Mouse (Mus musculus) heart, embryonic 14.5 days (tissue): Measurements from ENCODE around the gene Luc7l2. TPM values are rescaled to one million over a fixed set of nuclear protein-coding genes. Genes with fewer than 3 reads are reported as not detected.
A peak's percentile ranks its signal among the peaks of the same experiment; 100 is the strongest.

Experiments used
- ATAC-seq: fragments of 200-750 bp; cut with Nextera tagmentation; 2 replicates; pipeline ENCODE4 v1.8.0; 2017; ENCODE audit warnings: low read depth, moderate TSS enrichment; ENCODE audit not compliant: insufficient number of reproducible peaks, insufficient read depth, low FRiP score
- H3K27ac ChIP-seq, 2 experiments: fragments of 200-500 bp in 1 of 2; fragments of 300-500 bp in 1 of 2; sonication (generic) in 1 of 2; replicated peaks in 1 of 2; 2 replicates each; pipeline ENCODE4 v1.5.1; 2012 to 2014; ENCODE audit warnings: low read depth in 2 of 2, low read length in 2 of 2, control low read depth in 1 of 2, mild to moderate bottlenecking in 1 of 2, mixed read lengths in 1 of 2; ENCODE audit not compliant: control insufficient read depth in 1 of 2, insufficient read depth in 1 of 2
- H3K27me3 ChIP-seq: fragments of 300-500 bp; sonication (generic); 2 replicates; pipeline ENCODE4 v1.6.1; 2014; ENCODE audit warnings: mild to moderate bottlenecking, low read length, control low read depth; ENCODE audit not compliant: control insufficient read depth, insufficient read depth
- H3K36me3 ChIP-seq: fragments of 300-500 bp; sonication (generic); 2 replicates; pipeline ENCODE4 v1.6.1; 2014; ENCODE audit warnings: mild to moderate bottlenecking, control low read depth, low read length, mixed read lengths; ENCODE audit not compliant: control insufficient read depth, insufficient read depth
- H3K4me1 ChIP-seq, 2 experiments: fragments of 200-500 bp in 1 of 2; fragments of 300-500 bp in 1 of 2; sonication (generic) in 1 of 2; 2 replicates each; pipeline ENCODE4 v1.6.1; 2012 to 2014; ENCODE audit warnings: low read length in 2 of 2, control low read depth in 1 of 2, mixed read lengths in 1 of 2; ENCODE audit not compliant: control insufficient read depth in 2 of 2, insufficient read depth in 2 of 2
- H3K4me2 ChIP-seq: fragments of 300-500 bp; sonication (generic); 2 replicates; pipeline ENCODE4 v1.6.1; 2014; ENCODE audit warnings: mild to moderate bottlenecking, low read length
- H3K4me3 ChIP-seq, 2 experiments: fragments of 200-500 bp in 1 of 2; fragments of 300-500 bp in 1 of 2; sonication (generic) in 1 of 2; 2 replicates each; pipeline ENCODE4 v1.5.1; 2012 to 2014; ENCODE audit warnings: low read length in 2 of 2, mild to moderate bottlenecking in 2 of 2, control low read depth in 1 of 2, low read depth in 1 of 2, moderate library complexity in 1 of 2; ENCODE audit not compliant: control insufficient read depth in 1 of 2, insufficient read depth in 1 of 2
- H3K9ac ChIP-seq: fragments of 300-500 bp; sonication (generic); 2 replicates; pipeline ENCODE4 v1.6.1; 2014; ENCODE audit warnings: mild to moderate bottlenecking, low read length
- H3K9me3 ChIP-seq: fragments of 300-500 bp; sonication (generic); 2 replicates; pipeline ENCODE4 v1.6.1; 2016; ENCODE audit warnings: low read length, control low read depth; ENCODE audit not compliant: control insufficient read depth
- WGBS: fragments of 180-500 bp; shearing (Covaris S2); extraction: QIAGEN DNeasy Blood & Tissue Kit; methylation state at CpG from one replicate; pipeline ENCODE4 v1.1.7; 2014; 5-methylcytosine and 5-hydroxymethylcytosine counted together
- polyA plus RNA-seq: library from polyadenylated mRNA; unstranded; fragments of >200 nt; fragmentation: Nextera tagmentation; extraction: Ambion mirVana; gene quantifications from 2 replicates; pipeline ENCODE4 v1.2.1, GENCODE M21; 2014

The Luc7l2 gene
- polyA plus RNA-seq, 1 experiment from 2014 or later, result 48.0 TPM

GRCm38 (mm10) chr6:38624439-38624838 is 73.3 kb downstream of the Luc7l2 start:
- H3K9me3 ChIP-seq, result no peaks in the 10 kb centered on the region
- ATAC-seq, result 0 out of 2 replicates have a peak, but pooled peaks have one; percentile 49
- peak overlapping the region; percentile 69 to 73 for H3K27ac ChIP-seq
- peaks cover 19% of the 10 kb centered on the region for H3K36me3 ChIP-seq
- H3K27me3 ChIP-seq, result no peaks in the 10 kb centered on the region
- H3K9ac ChIP-seq, result peak overlapping the region; percentile 22; the same call in 1 of the 2 replicates
- 0 out of 2 replicates have a peak overlapping the region, but pooled peaks have one; percentile 0 for H3K4me2 ChIP-seq
- H3K4me3 ChIP-seq, result no peak overlapping the region
- H3K4me1 ChIP-seq, result peaks cover 10 to 21% of the 10 kb centered on the region in 2 experiments
- 11% methylated on average over 1 of the region's 1 CpGs for WGBS

GRCm38 (mm10) chr6:38626086-38626485 is 75.0 kb downstream of the Luc7l2 start:
- no peak overlapping the region for H3K4me3 ChIP-seq
- H3K36me3 ChIP-seq, result 0 out of 2 replicates have a peak, but pooled peaks cover 11% of the 10 kb centered on the region
- no peak overlapping the region for H3K4me2 ChIP-seq
- H3K27ac ChIP-seq, result no peak overlapping the region
- no peaks in the 10 kb centered on the region for H3K27me3 ChIP-seq
- no peak for ATAC-seq
- WGBS, result 98% methylated on average over 5 of the region's 5 CpGs
- no peak overlapping the region for H3K9ac ChIP-seq
- H3K4me1 ChIP-seq, result peaks cover 10 to 21% of the 10 kb centered on the region in 2 experiments
- no peaks in the 10 kb centered on the region for H3K9me3 ChIP-seq

GRCm38 (mm10) chr6:38627081-38627480 is 75.9 kb downstream of the Luc7l2 start:
- no peak for ATAC-seq
- H3K4me2 ChIP-seq, result no peak overlapping the region
- no peaks in the 10 kb centered on the region for H3K9me3 ChIP-seq
- H3K4me1 ChIP-seq, result peaks cover 10 to 21% of the 10 kb centered on the region in 2 experiments
- H3K36me3 ChIP-seq, result 0 out of 2 replicates have a peak, but pooled peaks cover 10% of the 10 kb centered on the region
- no peak overlapping the region for H3K4me3 ChIP-seq
- H3K27ac ChIP-seq, result no peak overlapping the region
- H3K9ac ChIP-seq, result no peak overlapping the region
- no peaks in the 10 kb centered on the region for H3K27me3 ChIP-seq
- 88% methylated on average over 4 of the region's 4 CpGs for WGBS

- no peak for ATAC-seq
- Histone ChIP-seq H3K9ac (no peak overlapping the region), H3K4me2 (no peak overlapping the region), H3K4me3 (no peak overlapping the region), H3K9me3 (no peaks in the 10 kb centered on the region), H3K27ac (no peak overlapping the region), H3K4me1 (peaks cover 10 to 21% of the 10 kb centered on the region in 2 experiments), H3K27me3 (no peaks in the 10 kb centered on the region), H3K36me3 (0 out of 2 replicates have a peak, but pooled peaks cover 8% of the 10 kb centered on the region)
- 81% methylated on average over 4 of the region's 4 CpGs for WGBS
These were observed 76.4 kb downstream of the Luc7l2 start for GRCm38 (mm10) chr6:38627486-38627885.

GRCm38 (mm10) chr6:38629556-38629955 is 78.4 kb downstream of the Luc7l2 start:
- H3K9me3 ChIP-seq, result no peaks in the 10 kb centered on the region
- H3K4me3 ChIP-seq, result no peak overlapping the region
- peaks cover 0 to 5% of the 10 kb centered on the region in 2 experiments; a peak in 2 of 4 replicates for H3K4me1 ChIP-seq
- H3K9ac ChIP-seq, result no peak overlapping the region
- no peak for ATAC-seq
- no peak overlapping the region for H3K4me2 ChIP-seq
- 62% methylated on average over 1 of the region's 1 CpGs for WGBS
- H3K36me3 ChIP-seq, result 0 out of 2 replicates have a peak, but pooled peaks cover 8% of the 10 kb centered on the region
- H3K27ac ChIP-seq, result no peak overlapping the region
- peaks cover 12% of the 10 kb centered on the region for H3K27me3 ChIP-seq

GRCm38 (mm10) chr6:38632826-38633225 is 81.7 kb downstream of the Luc7l2 start:
- Histone ChIP-seq H3K36me3 (0 out of 2 replicates have a peak, but pooled peaks cover 8% of the 10 kb centered on the region), H3K4me1 (peaks cover 10 to 13% of the 10 kb centered on the region in 2 experiments), H3K4me2 (no peak overlapping the region), H3K4me3 (no peak overlapping the region), H3K27me3 (peaks cover 39% of the 10 kb centered on the region), H3K9me3 (no peaks in the 10 kb centered on the region), H3K9ac (no peak overlapping the region), H3K27ac (no peak overlapping the region)
- no peak for ATAC-seq
- WGBS, result 73% methylated on average over 2 of the region's 2 CpGs

- H3K9me3 ChIP-seq, result no peaks in the 10 kb centered on the region
- H3K9ac ChIP-seq, result no peak overlapping the region
- 85% methylated on average over 8 of the region's 8 CpGs for WGBS
- H3K27ac ChIP-seq, result no peak overlapping the region
- no peak overlapping the region for H3K4me3 ChIP-seq
- no peak for ATAC-seq
- no peak overlapping the region for H3K4me2 ChIP-seq
- H3K36me3 ChIP-seq, result no peaks in the 10 kb centered on the region
- peaks cover 10 to 13% of the 10 kb centered on the region in 2 experiments for H3K4me1 ChIP-seq
- peaks cover 53% of the 10 kb centered on the region for H3K27me3 ChIP-seq
These were observed 83.3 kb downstream of the Luc7l2 start for GRCm38 (mm10) chr6:38634461-38634860.
